Mouse (Mus musculus) testis, adult 2 months (tissue): ENCODE measurements around the gene Mep1a. TPM values are rescaled to one million over a fixed set of nuclear protein-coding genes. Genes with fewer than 3 reads are reported as not detected.
"Not testable (repeated sequence)": the region's sequence is repeated elsewhere in the genome, so short reads cannot be mapped to it uniquely, and the experiment has no call there.

ENCODE experiments used
- H3K27ac ChIP-seq: fragments of 200-500 bp; 2 replicates; pipeline ENCODE4 v1.5.1; 2012; ENCODE audit warnings: low read depth, low read length; ENCODE audit not compliant: control insufficient read depth, insufficient read depth
- H3K27me3 ChIP-seq: fragments of 200-500 bp; 2 replicates; pipeline ENCODE4 v1.6.1; 2012; ENCODE audit warnings: mild to moderate bottlenecking, low read length, moderate library complexity; ENCODE audit not compliant: control insufficient read depth, insufficient read depth
- H3K36me3 ChIP-seq: fragments of 200-500 bp; 2 replicates; pipeline ENCODE4 v1.6.1; 2012; ENCODE audit warnings: mild to moderate bottlenecking, low read length; ENCODE audit not compliant: control insufficient read depth, insufficient read depth
- H3K4me1 ChIP-seq: fragments of 200-500 bp; 2 replicates; pipeline ENCODE4 v1.6.1; 2012; ENCODE audit warnings: low read length; ENCODE audit not compliant: control insufficient read depth, insufficient read depth
- H3K4me3 ChIP-seq: fragments of 200-500 bp; 2 replicates; pipeline ENCODE4 v1.5.1; 2012; ENCODE audit warnings: low read depth, mild to moderate bottlenecking, low read length, moderate library complexity, mixed read lengths; ENCODE audit not compliant: control insufficient read depth
- CTCF ChIP-seq: fragments of 200-500 bp; IDR thresholded peaks from 2 replicates; pipeline ENCODE4 v1.5.1; 2012; ENCODE audit warnings: low read depth, mild to moderate bottlenecking, inconsistent platforms, low read length, moderate library complexity; ENCODE audit not compliant: control insufficient read depth, insufficient read depth, insufficient replicate concordance
- POLR2A ChIP-seq: fragments of 200-500 bp; IDR thresholded peaks from 2 replicates; pipeline ENCODE4 v1.6.1; 2012; ENCODE audit warnings: low read depth, mild to moderate bottlenecking, inconsistent platforms, low read length, moderate library complexity; ENCODE audit not compliant: control insufficient read depth
- polyA plus RNA-seq: library from polyadenylated mRNA; depleted of rRNA; stranded (reverse); fragments of >200 nt; gene quantifications from 2 replicates; pipeline ENCODE4 v1.2.3, GENCODE M21; 2012

Mep1a gene
- polyA plus RNA-seq, 1 experiment, result 0.14 TPM

GRCm38 (mm10) chr17:43501631-43502030 lies 981 bp downstream of the Mep1a start:
- H3K27ac ChIP-seq, result no peak overlapping the region
- TF ChIP-seq POLR2A, result no peak
- TF ChIP-seq CTCF, result no peak
- no peaks in the 10 kb centered on the region for H3K27me3 ChIP-seq
- no peaks in the 10 kb centered on the region for H3K4me1 ChIP-seq
- no peak overlapping the region for H3K4me3 ChIP-seq
- H3K36me3 ChIP-seq, result no peaks in the 10 kb centered on the region

GRCm38 (mm10) chr17:43501223-43501622 lies 1.4 kb downstream of the Mep1a start:
- no peak overlapping the region for H3K4me3 ChIP-seq
- H3K27me3 ChIP-seq, result no peaks in the 10 kb centered on the region
- H3K4me1 ChIP-seq, result no peaks in the 10 kb centered on the region
- no peak overlapping the region for H3K27ac ChIP-seq
- TF ChIP-seq CTCF (no peak), POLR2A (no peak)
- no peaks in the 10 kb centered on the region for H3K36me3 ChIP-seq

- Histone ChIP-seq H3K36me3 (no peaks in the 10 kb centered on the region), H3K4me1 (no peaks in the 10 kb centered on the region), H3K27ac (no peak overlapping the region), H3K27me3 (no peaks in the 10 kb centered on the region), H3K4me3 (no peak overlapping the region)
- TF ChIP-seq POLR2A (no peak), CTCF (no peak)
Observed at GRCm38 (mm10) chr17:43500513-43500912, 2.1 kb downstream of the Mep1a start.

- H3K4me3 ChIP-seq, result no peak overlapping the region
- H3K36me3 ChIP-seq, result no peaks in the 10 kb centered on the region
- H3K27ac ChIP-seq, result no peak overlapping the region
- TF ChIP-seq POLR2A (no peak), CTCF (no peak)
- H3K27me3 ChIP-seq, result no peaks in the 10 kb centered on the region
- H3K4me1 ChIP-seq, result no peaks in the 10 kb centered on the region
Observed at GRCm38 (mm10) chr17:43497521-43497920, 5.1 kb downstream of the Mep1a start.

GRCm38 (mm10) chr17:43495502-43495901 lies 7.1 kb downstream of the Mep1a start:
- Histone ChIP-seq H3K4me3 (no peak overlapping the region), H3K27ac (no peak overlapping the region), H3K36me3 (no peaks in the 10 kb centered on the region), H3K4me1 (no peaks in the 10 kb centered on the region), H3K27me3 (no peaks in the 10 kb centered on the region)
- TF ChIP-seq CTCF, result no peak

- H3K27me3 ChIP-seq, H3K27ac ChIP-seq, H3K4me3 ChIP-seq, H3K4me1 ChIP-seq, H3K36me3 ChIP-seq: not testable (repeated sequence)
Observed at GRCm38 (mm10) chr17:43490371-43490770, 12.2 kb downstream of the Mep1a start.

DNA sequence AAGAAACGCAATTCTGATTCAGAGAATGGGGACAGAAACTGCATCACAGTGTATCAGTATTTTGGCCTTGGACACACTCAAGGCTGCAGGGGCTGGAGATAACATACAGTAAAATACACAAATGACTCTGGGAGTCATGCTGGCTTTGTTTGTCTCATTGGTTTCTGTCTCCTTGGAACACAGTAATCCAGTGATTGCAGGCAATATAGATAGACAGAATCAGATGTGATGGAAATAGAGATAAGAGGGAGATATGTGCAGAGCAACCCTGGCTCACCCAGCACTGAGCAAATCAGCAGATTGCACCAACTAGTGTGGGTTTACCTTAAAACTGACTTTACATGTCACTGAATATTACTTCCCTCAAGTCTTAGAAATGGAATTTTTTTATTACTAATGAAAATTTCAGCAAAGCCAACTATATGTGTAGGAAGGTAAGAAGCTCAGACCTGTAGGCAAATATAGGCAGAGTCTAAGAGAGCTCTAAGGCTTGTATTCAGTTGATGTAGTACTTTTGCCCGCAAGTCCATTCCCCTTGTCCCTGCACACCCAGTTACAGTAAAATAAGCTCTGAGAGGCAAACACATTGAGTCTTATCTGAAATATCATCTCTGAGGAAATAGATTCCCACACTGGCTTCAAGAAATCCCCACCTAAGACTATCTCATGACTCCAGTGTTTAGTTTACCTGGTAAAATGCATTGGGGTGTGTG lies 14.0 kb downstream of the Mep1a start:
- Histone ChIP-seq H3K4me1 (no peaks in the 10 kb centered on the region), H3K36me3 (no peaks in the 10 kb centered on the region), H3K27me3 (no peaks in the 10 kb centered on the region), H3K4me3 (no peak overlapping the region), H3K27ac (no peak overlapping the region)
- TF ChIP-seq POLR2A (no peak), CTCF (no peak)

DNA sequence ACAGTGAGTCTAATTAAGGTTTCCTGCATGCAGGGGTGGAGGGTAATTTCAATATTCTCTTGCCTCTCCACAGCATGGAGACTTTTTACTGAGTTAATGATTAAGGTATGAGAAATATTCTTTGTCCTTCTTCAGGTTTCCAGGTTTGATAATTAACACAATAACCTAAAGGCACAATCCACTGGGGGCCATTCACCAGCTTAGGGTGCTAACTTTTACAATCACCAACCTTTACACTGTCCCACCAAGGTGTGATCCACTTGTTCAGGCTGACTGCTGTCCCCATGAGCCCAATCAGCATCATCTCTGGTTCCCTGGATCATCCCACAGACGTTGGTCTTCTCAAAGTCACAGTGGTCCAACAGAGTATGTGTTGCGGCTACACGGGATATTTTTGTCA lies 16.6 kb downstream of the Mep1a start:
- no peak overlapping the region for H3K4me3 ChIP-seq
- no peaks in the 10 kb centered on the region for H3K4me1 ChIP-seq
- H3K36me3 ChIP-seq, result no peaks in the 10 kb centered on the region
- H3K27ac ChIP-seq, result no peak overlapping the region
- H3K27me3 ChIP-seq, result no peaks in the 10 kb centered on the region
- TF ChIP-seq CTCF, result no peak
- no peak for TF ChIP-seq POLR2A
